8 mouse cellular contexts compared by ENCODE assay signal in the genomic region with DNA sequence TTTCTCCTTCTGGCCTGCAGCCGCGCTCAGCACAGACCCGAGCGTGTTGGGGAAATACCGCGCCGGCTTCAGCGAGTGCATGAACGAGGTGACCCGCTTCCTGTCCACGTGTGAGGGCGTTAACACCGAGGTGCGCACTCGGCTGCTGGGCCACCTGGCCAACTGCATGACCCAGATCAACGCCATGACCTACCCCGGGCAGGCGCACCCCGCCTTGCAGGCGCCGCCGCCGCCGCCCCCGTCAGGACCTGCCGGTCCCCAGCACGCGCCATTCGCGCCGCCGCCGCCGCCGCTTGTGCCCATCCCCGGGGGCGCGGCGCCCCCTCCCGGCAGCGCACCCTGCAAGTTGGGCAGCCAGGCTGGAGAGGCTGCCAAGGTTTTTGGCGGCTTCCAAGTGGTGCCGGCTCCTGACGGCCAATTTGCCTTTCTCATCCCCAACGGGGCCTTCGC. TPM values are rescaled to one million over a fixed set of nuclear protein-coding genes. Genes with fewer than 3 reads are reported as not detected.
DNase-seq lines count a peak whose midpoint lies in the region; ATAC-seq and TF ChIP-seq lines count a peak whose summit lies in the region.

No protein-coding gene starts in this region.

- peaks cover 81% of the 10 kb centered on the region for H3K27me3 ChIP-seq in CH12.LX (replicated peaks)
- no peaks in the 10 kb centered on the region; the same call in 1 of the 2 replicates for H3K27me3 ChIP-seq in forebrain, embryonic 14.5 days (replicated peaks; ENCODE audit: control insufficient read depth, insufficient read depth, low read length)

- peak in 1 of 2 experiments; percentile 94; a peak in 2 of 4 replicates for TF ChIP-seq CTCF in CH12.LX (conservative IDR thresholded peaks at IDR 0.05 in 1 of 2, IDR thresholded peaks at IDR 0.05 in 1 of 2; ENCODE audit: low read depth in 2 of 2, low read length in 2 of 2)
- TF ChIP-seq CTCF in brain, embryonic 14.5 days (IDR thresholded peaks at IDR 0.05; ENCODE audit: borderline replicate concordance, extremely low read depth, insufficient read depth, insufficient read length): peak; percentile 70; the same call in 1 of the 2 replicates
- peak; percentile 80 for TF ChIP-seq CTCF in layer of hippocampus, adult 2 months (conservative IDR thresholded peaks at IDR 0.05)
- TF ChIP-seq CTCF in lung, adult 2 months (IDR thresholded peaks at IDR 0.05; ENCODE audit: insufficient read depth, low read length): 0 out of 2 replicates have a peak, but pooled peaks have one; percentile 10

- TF ChIP-seq RAD21 in CH12.LX (IDR thresholded peaks at IDR 0.05; ENCODE audit: low read depth, low read length): peak; percentile 88

- DNase-seq in CH12.LX (ENCODE audit: extremely low read depth): peak; percentile 87
- DNase-seq in brain, embryonic 14.5 days (ENCODE audit: low read depth): peak; percentile 93
- peak; percentile 87 for DNase-seq in forebrain, embryonic 14.5 days (ENCODE audit: low spot score)
- DNase-seq in heart, postnatal 36 days: peak; percentile 88 to 92
- DNase-seq in layer of hippocampus, adult 2 months (ENCODE audit: low spot score in 2 of 2): peak; percentile 73 to 85
- peak; percentile 86 for DNase-seq in lung, adult 2 months
- DNase-seq in ovary, postnatal 14 days (ENCODE audit: low spot score): peak; percentile 80
- DNase-seq in thymus, postnatal 10 days (ENCODE audit: low spot score in 2 of 2): peak; percentile 71 to 91

- no peaks in the 10 kb centered on the region for H3K9me3 ChIP-seq in CH12.LX (replicated peaks; ENCODE audit: low read length)
- H3K9me3 ChIP-seq in forebrain, embryonic 14.5 days (replicated peaks; ENCODE audit: control insufficient read depth, low read length): no peaks in the 10 kb centered on the region

- H3K27ac ChIP-seq in CH12.LX (ENCODE audit: insufficient read depth, low read depth): peak overlapping the region; percentile 64
- H3K27ac ChIP-seq in forebrain, embryonic 14.5 days (ENCODE audit: low read depth, low read length): peak overlapping the region; percentile 84
- H3K27ac ChIP-seq in layer of hippocampus, adult 2 months: peak overlapping the region; percentile 94

- peaks cover 3 to 66% of the 10 kb centered on the region in 2 experiments; a peak in 3 of 4 replicates for H3K4me1 ChIP-seq in CH12.LX (ENCODE audit: control insufficient read depth in 1 of 2, insufficient read depth in 2 of 2)
- H3K4me1 ChIP-seq in forebrain, embryonic 14.5 days (ENCODE audit: control insufficient read depth, insufficient read depth, low read length): peaks cover 28% of the 10 kb centered on the region
- peaks cover 12% of the 10 kb centered on the region for H3K4me1 ChIP-seq in lung, adult 2 months (ENCODE audit: control insufficient read depth, insufficient read depth, low read length)

- peak overlapping the region; percentile 7 to 69 (median 40) for H3K4me3 ChIP-seq in CH12.LX (replicated peaks in 1 of 3; ENCODE audit: low read depth in 2 of 3, low read length in 2 of 3, poor library complexity in 1 of 3)
- peak overlapping the region; percentile 61 for H3K4me3 ChIP-seq in forebrain, embryonic 14.5 days (ENCODE audit: low read depth, low read length)
- peak overlapping the region; percentile 74 for H3K4me3 ChIP-seq in layer of hippocampus, adult 2 months
- H3K4me3 ChIP-seq in lung, adult 2 months (replicated peaks; ENCODE audit: extremely low read depth, low read depth, low read length): peak overlapping the region; percentile 86

- H3K36me3 ChIP-seq in CH12.LX (replicated peaks in 1 of 2; ENCODE audit: control insufficient read depth in 1 of 2, insufficient read depth in 1 of 2, low read length in 1 of 2): no peaks in the 10 kb centered on the region
- H3K36me3 ChIP-seq in forebrain, embryonic 14.5 days (ENCODE audit: control insufficient read depth, insufficient read depth, low read length): no peaks in the 10 kb centered on the region

- in situ Hi-C loops in CH12.LX (cut with MboI; ENCODE audit: low pct_ligation_motif_present, low pct_unique_long_range_greater_than_20kb, low sequenced_read_pairs): loop anchor here (5.0 to 10.0 kb wide), 4 partner anchors 40 to 340 kb away; no protein-coding TSS in a partner anchor

- peak overlapping the region; percentile 38; the same call in 1 of the 2 replicates for H3K9ac ChIP-seq in CH12.LX (ENCODE audit: insufficient read depth, low read depth)
- H3K9ac ChIP-seq in forebrain, embryonic 14.5 days (ENCODE audit: low read length): peak overlapping the region; percentile 77

- TF ChIP-seq POLR2A in CH12.LX (IDR thresholded peaks at IDR 0.05; ENCODE audit: low read depth, low read length): peak; percentile 72
- no peak for TF ChIP-seq POLR2A in brain, embryonic 14.5 days (IDR thresholded peaks at IDR 0.05; ENCODE audit: borderline replicate concordance, extremely low read depth, insufficient read depth, insufficient read length, poor library complexity, severe bottlenecking)
- TF ChIP-seq POLR2A in lung, adult 2 months (IDR thresholded peaks at IDR 0.05; ENCODE audit: borderline replicate concordance, extremely low read depth, low read depth, low read length): 0 out of 2 replicates have a peak, but pooled peaks have one; percentile 23

- dilution Hi-C loops in CH12.LX (cut with MboI; ENCODE audit: extremely low pct_ligation_motif_present, extremely low pct_unique_long_range_greater_than_20kb, low sequenced_read_pairs): no loop called here

- ATAC-seq in forebrain, embryonic 14.5 days: peak; percentile 6

- WGBS in forebrain, embryonic 14.5 days: under 1% methylated on average over 43 of the region's 46 CpGs
- WGBS in lung, adult 2 months: 0% methylated on average over 46 of the region's 46 CpGs

- peak overlapping the region; percentile 96 for H3K4me2 ChIP-seq in CH12.LX (ENCODE audit: insufficient read depth, low read depth, poor library complexity, severe bottlenecking)
- peak overlapping the region; percentile 100 for H3K4me2 ChIP-seq in forebrain, embryonic 14.5 days (ENCODE audit: low read length)

- intact Hi-C loops in heart, postnatal 36 days (cut with DNase I): loop anchor here (1.0 to 5.0 kb wide), 5 partner anchors 168 to 440 kb away; no protein-coding TSS in a partner anchor

- no peaks in the 10 kb centered on the region for H3K79me2 ChIP-seq in CH12.LX (replicated peaks; ENCODE audit: control insufficient read depth, extremely low read depth, insufficient read depth, poor library complexity, severe bottlenecking)

- TF ChIP-seq EP300 in CH12.LX (IDR thresholded peaks at IDR 0.05; ENCODE audit: low read length): no peak

TF ChIP-seq in CH12.LX, 34 proteins besides CTCF, POLR2A, EP300 and RAD21 (continues in another document):
- TF ChIP-seq BHLHE40 (IDR thresholded peaks at IDR 0.05; ENCODE audit: low read depth, low read length): peak; percentile 98
- TF ChIP-seq TBP (conservative IDR thresholded peaks at IDR 0.05; ENCODE audit: low read depth, low read length): no peak
- peak; percentile 67 for TF ChIP-seq USF1 (IDR thresholded peaks at IDR 0.05; ENCODE audit: low read depth, low read length)
- 0 out of 2 replicates have a peak, but pooled peaks have one; percentile 65 for TF ChIP-seq MAZ (IDR thresholded peaks at IDR 0.05; ENCODE audit: low read depth, low read length)
- TF ChIP-seq KAT2A (IDR thresholded peaks at IDR 0.05; ENCODE audit: insufficient replicate concordance, low read length): no peak
- TF ChIP-seq ZMIZ1 (IDR thresholded peaks at IDR 0.05; ENCODE audit: low read depth, low read length): peak; percentile 58; the same call in 1 of the 2 replicates
- peak; percentile 95 for TF ChIP-seq SMC3 (IDR thresholded peaks at IDR 0.05; ENCODE audit: low read depth, low read length)
- no peak for TF ChIP-seq ZKSCAN1 (IDR thresholded peaks at IDR 0.05; ENCODE audit: borderline replicate concordance, low read depth, low read length)
- no peak for TF ChIP-seq JUND (conservative IDR thresholded peaks at IDR 0.05; ENCODE audit: low read depth, low read length)
- TF ChIP-seq UBTF (IDR thresholded peaks at IDR 0.05; ENCODE audit: low read depth, low read length): peak; percentile 94; the same call in 1 of the 2 replicates
- TF ChIP-seq MAFK (IDR thresholded peaks at IDR 0.05; ENCODE audit: insufficient replicate concordance, low read length): no peak
- peak; percentile 81 for TF ChIP-seq NRF1 (IDR thresholded peaks at IDR 0.05; ENCODE audit: low read depth, low read length)
- TF ChIP-seq MEF2A (IDR thresholded peaks at IDR 0.05; ENCODE audit: borderline replicate concordance, low read depth, low read length): peak; percentile 53
- 0 out of 2 replicates have a peak, but pooled peaks have one; percentile 44 for TF ChIP-seq E2F4 (IDR thresholded peaks at IDR 0.05; ENCODE audit: insufficient replicate concordance, low read depth, low read length)
- peak; percentile 68 for TF ChIP-seq ZC3H11A (IDR thresholded peaks at IDR 0.05; ENCODE audit: low read depth, low read length)
- TF ChIP-seq SIN3A (IDR thresholded peaks at IDR 0.05; ENCODE audit: low read length): peak; percentile 93
- TF ChIP-seq USF2 (conservative IDR thresholded peaks at IDR 0.05; ENCODE audit: low read depth, low read length): no peak
- peak; percentile 88 for TF ChIP-seq RCOR1 (conservative IDR thresholded peaks at IDR 0.05; ENCODE audit: low read depth, low read length)
- TF ChIP-seq POLR2AphosphoS2 (IDR thresholded peaks at IDR 0.05; ENCODE audit: low read depth, low read length): no peak
- TF ChIP-seq TCF12 (IDR thresholded peaks at IDR 0.05; ENCODE audit: low read depth, low read length): peak; percentile 92
- no peak for TF ChIP-seq GABPA (IDR thresholded peaks at IDR 0.05; ENCODE audit: insufficient replicate concordance, low read depth, low read length)
- TF ChIP-seq ELF1 (IDR thresholded peaks at IDR 0.05; ENCODE audit: low read depth, low read length): peak; percentile 65; the same call in 1 of the 2 replicates
- TF ChIP-seq ETS1 (conservative IDR thresholded peaks at IDR 0.05; ENCODE audit: low read depth, low read length): peak; percentile 87
- peak; percentile 14; the same call in 1 of the 2 replicates for TF ChIP-seq CHD2 (IDR thresholded peaks at IDR 0.05; ENCODE audit: low read length)
- TF ChIP-seq CHD1 (IDR thresholded peaks at IDR 0.05; ENCODE audit: low read depth, low read length): no peak
- TF ChIP-seq MXI1 (IDR thresholded peaks at IDR 0.05; ENCODE audit: low read depth, low read length): peak; percentile 97
- TF ChIP-seq HCFC1 (IDR thresholded peaks at IDR 0.05; ENCODE audit: low read depth, low read length): no peak

RNA-seq across cellular contexts. Expression of gene Hes1, which starts 2.7 kb away (rescaled TPM):
- 3.4 and 3.6 TPM in 2 replicates for total RNA-seq in CH12.LX (2012; rRNA removed)
- 1.4 and 2.4 TPM in 2 replicates for total RNA-seq in CH12.LX (2014; rRNA removed)
- 0.53 and 1.6 TPM in 2 replicates for polyA plus RNA-seq in CH12.LX (2012; ENCODE audit: insufficient read length, low read depth)
- 44.6 and 58.9 TPM in 2 replicates for polyA plus RNA-seq in brain, embryonic 14.5 days (2012; rRNA removed)
- 15.2 and 20.5 TPM in 2 replicates for polyA plus RNA-seq in forebrain, embryonic 14.5 days (2014; fragmentation: Nextera tagmentation; extraction: Ambion mirVana)
- 10 to 100 TPM; 20.6 to 27.4 TPM for total RNA-seq in heart, postnatal 36 days (2021)
- total RNA-seq in layer of hippocampus, adult 2 months (2021): 10 to 100 TPM; 23.3 to 32.7 TPM
- 167 and 332 TPM in 2 replicates for polyA plus RNA-seq in lung, adult 2 months (2012; rRNA removed)

Comparison
In these comparisons a context has a peak if more than half of its experiments do, and no peak if none do; other contexts are left out.
1. Peak in every context shown above with its lines: DNase-seq, ATAC-seq, H3K4me3 ChIP-seq and H3K27ac ChIP-seq.